Mouse (Mus musculus): ENCODE data around the gene Prmt7.

- TF ChIP-seq POLR2A (IDR thresholded peaks at IDR 0.05; ENCODE audit: borderline replicate concordance, extremely low read depth, low read depth, low read length) (no peak), CTCF (IDR thresholded peaks at IDR 0.05; ENCODE audit: insufficient read depth, low read length) (no peak)
Observed at GRCm38 (mm10) chr8:106211421-106211820, 685 bp downstream of the Prmt7 start.
